Mouse (Mus musculus) thymus, adult 2 months (tissue): ENCODE results near the gene Fbxl21.

Experiments used
- CTCF ChIP-seq: fragments of 200-500 bp; IDR thresholded peaks from 2 replicates; pipeline ENCODE4 v1.5.1; 2012; ENCODE audit warnings: mild to moderate bottlenecking, control low read depth, low read length, moderate library complexity, borderline replicate concordance; ENCODE audit not compliant: control insufficient read depth, poor library complexity, insufficient read depth; ENCODE audit errors: extremely low read depth
- POLR2A ChIP-seq: fragments of 200-500 bp; IDR thresholded peaks from 2 replicates; pipeline ENCODE4 v1.6.1; 2012; ENCODE audit warnings: mild to moderate bottlenecking, low read length, control low read depth, moderate library complexity; ENCODE audit not compliant: control insufficient read depth, poor library complexity, insufficient read depth; ENCODE audit errors: extremely low read depth

GRCm38 (mm10) chr13:56475363-56475762, 46.9 kb upstream of the Fbxl21 start:
- TF ChIP-seq CTCF (peak; percentile 30; the same call in 1 of the 2 replicates), POLR2A (no peak)
